Mouse (Mus musculus) left cerebral cortex, adult 8-10 months (tissue): ENCODE measurements at regions not wholly inside any gene's neighbourhood (a gene's known extent, or its start where the extent isn't known, plus 50 kb on each side); places are given as distances from the start of the nearest gene placed in this dataset.

ENCODE experiments used
- DNase-seq, 2 experiments: peaks; one replicate each; pipeline ENCODE4 v3.0.0; 2022; ENCODE audit warnings: low spot score in 2 of 2

GRCm38 (mm10) chr8:10774778-10775177 lies 233.5 kb downstream of the Irs2 start:
- DNase-seq, result no peak

GRCm38 (mm10) chr8:10768181-10768580 lies 240.1 kb downstream of the Irs2 start:
- DNase-seq, result no peak

- DNase-seq, result no peak
Observed at GRCm38 (mm10) chr8:10763907-10764306, 244.4 kb downstream of the Irs2 start.

GRCm38 (mm10) chr8:10761694-10762305 lies 246.5 kb downstream of the Irs2 start:
- DNase-seq, result no peak

- DNase-seq, result no peak
Observed at GRCm38 (mm10) chr8:10760851-10761693, 247.2 kb downstream of the Irs2 start.

GRCm38 (mm10) chr8:10760231-10760630 lies 248.0 kb downstream of the Irs2 start:
- no peak for DNase-seq

- no peak for DNase-seq
Observed at GRCm38 (mm10) chr8:10758151-10758550, 250.1 kb downstream of the Irs2 start.

- DNase-seq, result no peak
Observed at GRCm38 (mm10) chr8:10754986-10755308, 253.3 kb downstream of the Irs2 start.

GRCm38 (mm10) chr8:10754232-10754985 lies 253.8 kb downstream of the Irs2 start:
- no peak for DNase-seq

GRCm38 (mm10) chr8:10753056-10753455 lies 255.2 kb downstream of the Irs2 start:
- no peak for DNase-seq

- no peak for DNase-seq
Observed at GRCm38 (mm10) chr8:10747150-10747549, 261.1 kb downstream of the Irs2 start.

- no peak for DNase-seq
Observed at GRCm38 (mm10) chr8:10743241-10743640, 265.0 kb downstream of the Irs2 start.

- DNase-seq, result no peak
Observed at GRCm38 (mm10) chr8:10740837-10741236, 267.4 kb downstream of the Irs2 start.

- DNase-seq, result no peak
Observed at GRCm38 (mm10) chr8:10738486-10739081, 269.7 kb downstream of the Irs2 start.

GRCm38 (mm10) chr8:10734746-10735145 lies 273.5 kb downstream of the Irs2 start:
- DNase-seq, result no peak

GRCm38 (mm10) chr8:10723332-10723731 lies 284.9 kb downstream of the Irs2 start:
- DNase-seq, result no peak

GRCm38 (mm10) chr8:10722742-10723141 lies 285.5 kb downstream of the Irs2 start:
- no peak for DNase-seq

GRCm38 (mm10) chr8:10722342-10722741 lies 285.9 kb downstream of the Irs2 start:
- DNase-seq, result no peak

- DNase-seq, result no peak
Observed at GRCm38 (mm10) chr8:10721146-10721862, 287.0 kb downstream of the Irs2 start.

GRCm38 (mm10) chr8:10720398-10720797 lies 287.9 kb downstream of the Irs2 start:
- DNase-seq, result no peak

GRCm38 (mm10) chr8:10719411-10719810 lies 288.8 kb downstream of the Irs2 start:
- DNase-seq, result no peak
